Mouse (Mus musculus) stomach, postnatal 0 days (tissue): ENCODE measurements at regions not wholly inside any gene's neighbourhood (a gene's known extent, or its start where the extent isn't known, plus 50 kb on each side); places are given as distances from the start of the nearest gene placed in this dataset.

Source experiments
- CTCF ChIP-seq: IDR thresholded peaks from 2 replicates; pipeline ENCODE4 v1.5.1; 2016; ENCODE audit warnings: antibody characterized with exemption, low read depth, mild to moderate bottlenecking, moderate library complexity
- EP300 ChIP-seq: optimal IDR thresholded peaks from 2 replicates; pipeline ENCODE3; 2016; ENCODE audit warnings: antibody characterized with exemption

GRCm38 (mm10) chr11:15308457-15308856, 709.4 kb downstream of the Pom121l12 start:
- no peak for TF ChIP-seq CTCF
- no peak for TF ChIP-seq EP300
